Mouse (Mus musculus) ES-Bruce4 (cell line): Measurements from ENCODE around the gene Pcnx.

Experiments used
- CTCF ChIP-seq: IDR thresholded peaks from one replicate; pipeline ENCODE4 v1.8.1; 2011; ENCODE audit warnings: low read depth, low read length
- POLR2A ChIP-seq: IDR thresholded peaks from one replicate; pipeline ENCODE4 v1.8.1; 2011; ENCODE audit warnings: low read length; ENCODE audit not compliant: insufficient read depth

GRCm38 (mm10) chr12:81865183-81865582, 5.4 kb downstream of the Pcnx start:
- TF ChIP-seq POLR2A (no peak), CTCF (no peak)
